Mouse (Mus musculus) cortical plate, adult 2 months (tissue): Measurements from ENCODE around the gene Dazap2.

Experiments
- CTCF ChIP-seq: fragments of 200-500 bp; IDR thresholded peaks from 2 replicates; pipeline ENCODE4 v1.5.1; 2011; ENCODE audit warnings: mild to moderate bottlenecking, control low read depth, low read length; ENCODE audit not compliant: insufficient read depth; ENCODE audit errors: extremely low read depth
- POLR2A ChIP-seq: fragments of 200-500 bp; IDR thresholded peaks from 2 replicates; pipeline ENCODE4 v1.6.1; 2011; ENCODE audit warnings: mild to moderate bottlenecking, low read length, control low read depth; ENCODE audit not compliant: insufficient read depth; ENCODE audit errors: extremely low read depth

GRCm38 (mm10) chr15:100637661-100638060, 22.5 kb downstream of the Dazap2 start:
- TF ChIP-seq CTCF (peak; percentile 27; the same call in 1 of the 2 replicates), POLR2A (no peak)
